Mouse (Mus musculus): ENCODE measurements around the gene 4933407L21Rik. TPM values are rescaled to one million over a fixed set of nuclear protein-coding genes. Genes with fewer than 3 reads are reported as not detected.

The 4933407L21Rik gene
- total and polyA plus RNA-seq, 3 experiments: 0.17 to 0.71 (median 0.19) TPM

- dilution Hi-C loops (cut with MboI; ENCODE audit: extremely low pct_ligation_motif_present, extremely low pct_unique_long_range_greater_than_20kb, low sequenced_read_pairs): no loop called here
Observed at GRCm38 (mm10) chr1:85933631-85934465, 5.6 kb downstream of the 4933407L21Rik start.

GRCm38 (mm10) chr1:85934560-85934959, 6.3 kb downstream of the 4933407L21Rik start:
- Histone ChIP-seq H3K36me3 (replicated peaks in 1 of 2; ENCODE audit: control insufficient read depth in 1 of 2, insufficient read depth in 1 of 2, low read length in 1 of 2) (peaks cover 25 to 55% of the 10 kb centered on the region in 2 experiments), H3K4me2 (ENCODE audit: insufficient read depth, low read depth, poor library complexity, severe bottlenecking) (no peak overlapping the region), H3K9ac (ENCODE audit: insufficient read depth, low read depth) (no peak overlapping the region), H3K27me3 (replicated peaks) (no peaks in the 10 kb centered on the region), H3K9me3 (replicated peaks; ENCODE audit: low read length) (no peaks in the 10 kb centered on the region), H3K27ac (ENCODE audit: insufficient read depth, low read depth) (no peak overlapping the region), H3K79me2 (replicated peaks; ENCODE audit: control insufficient read depth, extremely low read depth, insufficient read depth, poor library complexity, severe bottlenecking) (no peaks in the 10 kb centered on the region; the same call in 1 of the 2 replicates), H3K4me1 (ENCODE audit: control insufficient read depth in 1 of 2, insufficient read depth in 2 of 2) (peaks cover 17 to 71% of the 10 kb centered on the region in 2 experiments; a peak in 3 of 4 replicates), H3K4me3 (replicated peaks in 1 of 3; ENCODE audit: low read depth in 2 of 3, low read length in 2 of 3, poor library complexity in 1 of 3) (no peak overlapping the region)
- dilution Hi-C loops (cut with MboI; ENCODE audit: extremely low pct_ligation_motif_present, extremely low pct_unique_long_range_greater_than_20kb, low sequenced_read_pairs) (no loop called here), in situ Hi-C loops (cut with MboI; ENCODE audit: low pct_ligation_motif_present, low pct_unique_long_range_greater_than_20kb, low sequenced_read_pairs) (loop anchor here (5.0 kb wide), 2 partner anchors 73 to 82 kb away; no protein-coding TSS in a partner anchor)
- no peak for TF ChIP-seq NELFE (IDR thresholded peaks at IDR 0.05; ENCODE audit: low read depth, low read length)
- TF ChIP-seq ZC3H11A (IDR thresholded peaks at IDR 0.05; ENCODE audit: low read depth, low read length): no peak
- TF ChIP-seq POLR2A (IDR thresholded peaks at IDR 0.05; ENCODE audit: low read depth, low read length): no peak
- TF ChIP-seq ETS1 (conservative IDR thresholded peaks at IDR 0.05; ENCODE audit: low read depth, low read length): no peak
- no peak for TF ChIP-seq CHD2 (IDR thresholded peaks at IDR 0.05; ENCODE audit: low read length)
- no peak for TF ChIP-seq ELF1 (IDR thresholded peaks at IDR 0.05; ENCODE audit: low read depth, low read length)
- no peak for TF ChIP-seq JUND (conservative IDR thresholded peaks at IDR 0.05; ENCODE audit: low read depth, low read length)
- TF ChIP-seq SMC3 (IDR thresholded peaks at IDR 0.05; ENCODE audit: low read depth, low read length): no peak
- no peak for TF ChIP-seq PAX5 (IDR thresholded peaks at IDR 0.05; ENCODE audit: low read length)
- TF ChIP-seq MXI1 (IDR thresholded peaks at IDR 0.05; ENCODE audit: low read depth, low read length): no peak
- TF ChIP-seq EP300 (IDR thresholded peaks at IDR 0.05; ENCODE audit: low read length): no peak
- no peak for TF ChIP-seq RCOR1 (conservative IDR thresholded peaks at IDR 0.05; ENCODE audit: low read depth, low read length)
- no peak for TF ChIP-seq KAT2A (IDR thresholded peaks at IDR 0.05; ENCODE audit: insufficient replicate concordance, low read length)
- TF ChIP-seq JUN (IDR thresholded peaks at IDR 0.05; ENCODE audit: insufficient read depth, low read depth, low read length): no peak
- no peak for TF ChIP-seq ZMIZ1 (IDR thresholded peaks at IDR 0.05; ENCODE audit: low read depth, low read length)
- no peak for TF ChIP-seq E2F4 (IDR thresholded peaks at IDR 0.05; ENCODE audit: insufficient replicate concordance, low read depth, low read length)
- no peak for DNase-seq (ENCODE audit: extremely low read depth)

More at GRCm38 (mm10) chr1:85933631-85934465, 5.6 kb downstream of the 4933407L21Rik start:
- Histone ChIP-seq H3K4me1 (ENCODE audit: control insufficient read depth in 1 of 2, insufficient read depth in 2 of 2) (peaks cover 16 to 75% of the 10 kb centered on the region in 2 experiments; a peak in 3 of 4 replicates), H3K27ac (ENCODE audit: insufficient read depth, low read depth) (no peak overlapping the region), H3K9ac (ENCODE audit: insufficient read depth, low read depth) (0 out of 2 replicates have a peak overlapping the region, but pooled peaks have one; percentile 18), H3K36me3 (replicated peaks in 1 of 2; ENCODE audit: control insufficient read depth in 1 of 2, insufficient read depth in 1 of 2, low read length in 1 of 2) (peaks cover 18 to 48% of the 10 kb centered on the region in 2 experiments), H3K79me2 (replicated peaks; ENCODE audit: control insufficient read depth, extremely low read depth, insufficient read depth, poor library complexity, severe bottlenecking) (no peaks in the 10 kb centered on the region), H3K27me3 (replicated peaks) (no peaks in the 10 kb centered on the region), H3K4me2 (ENCODE audit: insufficient read depth, low read depth, poor library complexity, severe bottlenecking) (peak overlapping the region; percentile 41), H3K4me3 (replicated peaks in 1 of 3; ENCODE audit: low read depth in 2 of 3, low read length in 2 of 3, poor library complexity in 1 of 3) (no peak overlapping the region), H3K9me3 (replicated peaks; ENCODE audit: low read length) (no peaks in the 10 kb centered on the region)
- TF ChIP-seq GABPA (IDR thresholded peaks at IDR 0.05; ENCODE audit: insufficient replicate concordance, low read depth, low read length) (no peak), HCFC1 (IDR thresholded peaks at IDR 0.05; ENCODE audit: low read depth, low read length) (no peak), USF2 (conservative IDR thresholded peaks at IDR 0.05; ENCODE audit: low read depth, low read length) (no peak)
- in situ Hi-C loops (cut with MboI; ENCODE audit: low pct_ligation_motif_present, low pct_unique_long_range_greater_than_20kb, low sequenced_read_pairs): loop anchor here (5.0 kb wide), 2 partner anchors 73 to 82 kb away; no protein-coding TSS in a partner anchor
- no peak for DNase-seq (ENCODE audit: extremely low read depth)
